Mouse (Mus musculus) central nervous system, embryonic 14 days (tissue): ENCODE measurements around the gene Olfr1189. TPM values are rescaled to one million over a fixed set of nuclear protein-coding genes. Genes with fewer than 3 reads are reported as not detected.

Experiments used
- polyA plus RNA-seq: library from polyadenylated mRNA; depleted of rRNA; stranded (reverse); fragments of >200 nt; gene quantifications from 2 replicates; pipeline ENCODE4 v1.2.3, GENCODE M21; 2012; rRNA removed

Olfr1189 gene
- not detected in 2 replicates for polyA plus RNA-seq

DNA sequence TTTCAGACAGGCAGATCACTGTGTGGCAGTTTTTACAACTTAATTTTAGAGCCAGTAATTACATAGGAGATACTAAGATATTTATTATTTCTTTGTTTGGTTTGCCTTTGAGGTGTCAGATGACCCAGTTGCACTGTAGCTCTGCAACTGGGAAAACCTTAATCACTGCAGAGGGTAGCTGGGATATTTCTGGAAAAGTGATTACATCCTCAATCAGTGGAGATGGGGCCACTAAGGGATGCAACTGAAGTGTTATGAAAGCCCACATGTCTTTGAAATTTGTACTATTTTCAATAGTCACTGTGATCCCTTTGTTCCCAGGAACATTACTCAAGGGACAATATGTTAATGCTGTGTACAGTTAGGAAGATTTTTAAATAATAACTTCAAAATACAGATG lies at the start of gene Olfr1189:
TSS of gene Olfr1189 (plus strand) at position 301 of the 400 bp plus-strand sequence.

DNA sequence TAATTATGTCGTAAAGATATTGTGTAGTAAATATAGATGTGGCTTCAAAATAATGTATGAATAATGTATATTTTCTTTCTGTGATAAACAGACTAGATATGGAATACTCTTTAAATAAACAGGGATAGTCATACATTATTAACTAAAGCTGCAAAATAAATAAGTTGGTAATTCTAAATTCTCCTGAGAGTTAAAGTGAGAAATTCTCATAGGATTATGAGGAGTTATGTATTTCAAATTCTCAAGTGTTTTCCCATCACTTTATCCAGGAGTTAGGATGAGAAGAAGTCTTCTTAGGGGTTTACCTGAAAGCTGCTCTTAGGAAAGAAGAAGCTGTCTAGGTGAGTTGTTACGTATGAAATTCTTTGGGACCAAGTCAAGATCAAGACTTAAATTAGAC lies 29.6 kb upstream of the Olfr1189 start, which contains the start of gene Olfr1188:
TSS of gene Olfr1188 (plus strand) at position 301 of the 400 bp plus-strand sequence.

DNA sequence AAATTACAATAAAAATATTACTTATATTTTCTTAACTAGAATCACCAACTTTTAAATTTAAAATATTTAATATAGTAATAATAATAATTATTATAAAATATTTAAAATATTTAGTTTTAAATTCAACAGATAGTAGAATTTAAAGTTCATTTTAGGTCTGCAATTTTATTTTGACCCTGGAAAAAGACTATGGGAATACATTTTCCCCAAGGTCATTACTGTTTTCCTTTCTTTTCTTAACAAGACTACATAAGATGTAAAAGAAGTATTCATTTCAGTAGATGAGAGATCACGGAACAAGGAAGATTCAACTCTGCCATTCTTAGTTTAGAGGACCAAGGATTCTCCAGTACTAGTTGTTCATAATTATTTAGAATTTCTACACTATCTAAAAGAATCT lies 54.0 kb downstream of the Olfr1189 start, which contains the start of gene Olfr1191-ps1:
TSS of gene Olfr1191-ps1 (plus strand) at position 301 of the 400 bp plus-strand sequence.

Other genes with a start within 250 kb of the Olfr1189 start
- gene Olfr1176, start 249.7 kb upstream of the Olfr1189 start, polyA plus RNA-seq, result not detected in 2 replicates
- not detected in 2 replicates for gene Olfr1177-ps, start 240.0 kb upstream of the Olfr1189 start, polyA plus RNA-seq
- not detected in 2 replicates for gene Olfr1178, start 199.4 kb upstream of the Olfr1189 start, polyA plus RNA-seq
- gene Olfr1179, start 180.0 kb upstream of the Olfr1189 start, polyA plus RNA-seq, result not detected in 2 replicates
- gene Olfr1180, start 167.3 kb upstream of the Olfr1189 start, polyA plus RNA-seq, result not detected in 2 replicates
- not detected in 2 replicates for gene Olfr1181, start 160.3 kb upstream of the Olfr1189 start, polyA plus RNA-seq
- gene Gm13757, start 137.3 kb upstream of the Olfr1189 start, polyA plus RNA-seq, result not detected in 2 replicates
- gene Olfr1183, start 131.6 kb upstream of the Olfr1189 start, polyA plus RNA-seq, result not detected in 2 replicates
- not detected in 2 replicates for gene Olfr1184, start 102.9 kb upstream of the Olfr1189 start, polyA plus RNA-seq
- not detected in 2 replicates for gene Olfr1185-ps1, start 93.1 kb upstream of the Olfr1189 start, polyA plus RNA-seq
- not detected in 2 replicates for gene Olfr1186, start 67.9 kb upstream of the Olfr1189 start, polyA plus RNA-seq
- gene Olfr1188, start 29.5 kb upstream of the Olfr1189 start, polyA plus RNA-seq, result not detected in 2 replicates
- gene Olfr1191-ps1, start 54.1 kb downstream of the Olfr1189 start, polyA plus RNA-seq, result not detected in 2 replicates
- not detected in 2 replicates for gene Olfr1192-ps1, start 62.1 kb downstream of the Olfr1189 start, polyA plus RNA-seq
- not detected in 2 replicates for gene Olfr1193, start 89.2 kb downstream of the Olfr1189 start, polyA plus RNA-seq
- not detected in 2 replicates for gene Olfr1195, start 102.7 kb downstream of the Olfr1189 start, polyA plus RNA-seq
- not detected in 2 replicates for gene Olfr1196, start 118.1 kb downstream of the Olfr1189 start, polyA plus RNA-seq
- not detected in 2 replicates for gene Olfr1197, start 145.9 kb downstream of the Olfr1189 start, polyA plus RNA-seq
- not detected in 2 replicates for gene Olfr1198, start 164.9 kb downstream of the Olfr1189 start, polyA plus RNA-seq
- gene Olfr1199, start 174.0 kb downstream of the Olfr1189 start, polyA plus RNA-seq, result not detected in 2 replicates
- not detected in 2 replicates for gene Olfr1200, start 184.0 kb downstream of the Olfr1189 start, polyA plus RNA-seq
- not detected in 2 replicates for gene Olfr1201, start 206.6 kb downstream of the Olfr1189 start, polyA plus RNA-seq
- not detected in 2 replicates for gene Olfr1202, start 228.0 kb downstream of the Olfr1189 start, polyA plus RNA-seq
- not detected in 2 replicates for gene Olfr1205, start 243.3 kb downstream of the Olfr1189 start, polyA plus RNA-seq